Mouse (Mus musculus): ENCODE results near the gene Hist1h4d. TPM values are rescaled to one million over a fixed set of nuclear protein-coding genes. Genes with fewer than 3 reads are reported as not detected.

Gene Hist1h4d
- polyA plus RNA-seq, 1 experiment: 13.8 TPM

DNA sequence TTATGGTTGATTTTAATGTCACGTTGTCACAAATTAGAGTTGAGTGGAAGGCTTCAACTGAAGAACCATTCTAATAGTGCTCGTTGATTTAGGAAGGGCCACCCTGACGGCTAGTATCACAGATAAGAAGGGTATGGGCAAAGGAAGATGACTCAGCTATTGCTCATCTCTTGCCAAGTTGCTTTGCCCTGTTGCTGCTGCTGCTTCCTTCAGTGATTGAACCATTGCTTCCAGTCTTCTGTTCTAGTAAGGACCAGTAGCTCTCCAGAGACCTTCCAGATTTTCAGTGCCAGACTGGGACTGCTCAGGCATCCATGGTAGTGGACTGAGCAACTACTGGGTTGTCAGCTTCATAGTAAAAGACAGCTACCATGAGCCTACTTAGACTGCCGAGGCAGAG lies 27.8 kb downstream of the Hist1h4d start:
- Histone ChIP-seq H3K36me3 (ENCODE audit: control insufficient read depth, insufficient read depth, low read length) (no peaks in the 10 kb centered on the region), H3K27me3 (ENCODE audit: control insufficient read depth, insufficient read depth, low read length) (no peaks in the 10 kb centered on the region), H3K27ac (ENCODE audit: insufficient read depth, low read depth, low read length) (no peak overlapping the region), H3K4me1 (ENCODE audit: control insufficient read depth, insufficient read depth, insufficient read length, low read length) (no peaks in the 10 kb centered on the region), H3K4me3 (ENCODE audit: low read depth, low read length) (no peak overlapping the region)
- WGBS: 71% methylated on average over 4 of the region's 4 CpGs
- TF ChIP-seq POLR2A (IDR thresholded peaks at IDR 0.05; ENCODE audit: low read depth, low read length) (no peak), CTCF (IDR thresholded peaks at IDR 0.05; ENCODE audit: extremely low read depth, insufficient read length, insufficient replicate concordance, low read depth, low read length) (no peak)

DNA sequence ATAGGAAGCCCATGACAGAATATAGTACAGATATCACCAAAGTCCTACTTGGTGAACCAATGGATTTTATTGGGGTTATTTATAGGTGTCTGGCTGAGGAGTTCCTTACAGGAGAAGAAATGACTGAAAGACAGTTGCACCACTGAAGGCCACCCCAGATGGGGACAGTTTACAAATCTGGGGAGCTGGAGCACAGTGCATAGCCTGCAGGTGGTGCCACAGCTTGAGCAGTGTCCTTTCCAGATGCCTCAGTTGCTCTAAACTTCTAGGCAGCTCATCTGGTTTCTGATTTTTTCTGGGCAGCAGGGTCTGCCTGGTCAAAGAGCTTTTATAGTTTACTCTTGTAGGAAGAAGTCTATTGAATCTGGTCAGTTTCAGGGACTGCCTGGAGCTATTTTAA lies 28.4 kb downstream of the Hist1h4d start:
- Histone ChIP-seq H3K27ac (ENCODE audit: insufficient read depth, low read depth, low read length) (no peak overlapping the region), H3K27me3 (ENCODE audit: control insufficient read depth, insufficient read depth, low read length) (no peaks in the 10 kb centered on the region), H3K36me3 (ENCODE audit: control insufficient read depth, insufficient read depth, low read length) (no peaks in the 10 kb centered on the region), H3K4me1 (ENCODE audit: control insufficient read depth, insufficient read depth, insufficient read length, low read length) (no peaks in the 10 kb centered on the region), H3K4me3 (ENCODE audit: low read depth, low read length) (no peak overlapping the region)
- TF ChIP-seq CTCF (IDR thresholded peaks at IDR 0.05; ENCODE audit: extremely low read depth, insufficient read length, insufficient replicate concordance, low read depth, low read length) (no peak), POLR2A (IDR thresholded peaks at IDR 0.05; ENCODE audit: low read depth, low read length) (no peak)

DNA sequence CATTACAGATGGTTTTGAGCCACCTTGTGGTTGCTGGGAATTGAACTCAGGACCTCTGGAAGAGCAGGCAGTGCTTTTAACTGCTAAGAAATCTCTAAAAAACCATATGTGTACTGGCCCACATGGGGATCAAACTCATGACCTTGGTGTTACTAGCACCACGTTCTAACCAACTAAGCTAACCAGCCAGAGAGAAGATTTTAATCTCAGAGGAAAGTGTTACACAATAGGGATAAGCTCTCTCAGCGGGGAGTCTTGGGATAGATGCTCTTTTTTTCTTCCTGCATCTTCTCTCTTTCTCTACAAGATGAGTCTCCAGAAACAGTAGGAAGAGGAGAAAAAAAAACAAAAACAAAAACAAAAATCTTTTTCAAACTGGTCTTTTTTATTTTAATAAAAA lies 29.0 kb downstream of the Hist1h4d start:
- H3K27ac ChIP-seq (ENCODE audit: insufficient read depth, low read depth, low read length): no peak overlapping the region
- no peak overlapping the region for H3K4me3 ChIP-seq (ENCODE audit: low read depth, low read length)
- H3K27me3 ChIP-seq (ENCODE audit: control insufficient read depth, insufficient read depth, low read length): no peaks in the 10 kb centered on the region
- TF ChIP-seq POLR2A (IDR thresholded peaks at IDR 0.05; ENCODE audit: low read depth, low read length): no peak
- TF ChIP-seq CTCF (IDR thresholded peaks at IDR 0.05; ENCODE audit: extremely low read depth, insufficient read length, insufficient replicate concordance, low read depth, low read length): no peak
- no peaks in the 10 kb centered on the region for H3K36me3 ChIP-seq (ENCODE audit: control insufficient read depth, insufficient read depth, low read length)
- WGBS: 68% methylated on average over 2 of the region's 2 CpGs
- no peaks in the 10 kb centered on the region for H3K4me1 ChIP-seq (ENCODE audit: control insufficient read depth, insufficient read depth, insufficient read length, low read length)

DNA sequence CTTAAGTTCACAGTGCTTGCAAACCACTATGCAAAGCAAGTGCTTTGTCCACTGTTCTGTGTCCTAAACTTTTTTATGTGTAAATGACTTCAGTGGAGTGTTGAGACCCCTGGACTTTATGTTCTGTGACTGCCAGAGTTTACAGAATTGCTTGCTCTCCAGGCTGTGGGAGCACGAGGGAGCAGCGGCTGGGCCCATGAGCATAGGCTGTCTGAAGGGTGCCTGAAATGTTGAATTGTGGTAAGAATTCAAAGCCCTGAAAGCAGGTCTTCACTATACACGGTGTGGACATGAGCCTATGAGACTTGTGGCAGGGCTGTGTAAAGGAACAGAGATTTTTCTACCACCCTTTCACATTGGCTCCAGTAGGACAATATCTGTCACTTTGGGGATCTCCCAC lies 30.2 kb downstream of the Hist1h4d start:
- H3K36me3 ChIP-seq (ENCODE audit: control insufficient read depth, insufficient read depth, low read length): no peaks in the 10 kb centered on the region
- no peaks in the 10 kb centered on the region for H3K4me1 ChIP-seq (ENCODE audit: control insufficient read depth, insufficient read depth, insufficient read length, low read length)
- 84% methylated on average over 3 of the region's 3 CpGs for WGBS
- H3K4me3 ChIP-seq (ENCODE audit: low read depth, low read length): no peak overlapping the region
- no peaks in the 10 kb centered on the region for H3K27me3 ChIP-seq (ENCODE audit: control insufficient read depth, insufficient read depth, low read length)
- H3K27ac ChIP-seq (ENCODE audit: insufficient read depth, low read depth, low read length): no peak overlapping the region
- TF ChIP-seq CTCF (IDR thresholded peaks at IDR 0.05; ENCODE audit: extremely low read depth, insufficient read length, insufficient replicate concordance, low read depth, low read length) (no peak), POLR2A (IDR thresholded peaks at IDR 0.05; ENCODE audit: low read depth, low read length) (no peak)

DNA sequence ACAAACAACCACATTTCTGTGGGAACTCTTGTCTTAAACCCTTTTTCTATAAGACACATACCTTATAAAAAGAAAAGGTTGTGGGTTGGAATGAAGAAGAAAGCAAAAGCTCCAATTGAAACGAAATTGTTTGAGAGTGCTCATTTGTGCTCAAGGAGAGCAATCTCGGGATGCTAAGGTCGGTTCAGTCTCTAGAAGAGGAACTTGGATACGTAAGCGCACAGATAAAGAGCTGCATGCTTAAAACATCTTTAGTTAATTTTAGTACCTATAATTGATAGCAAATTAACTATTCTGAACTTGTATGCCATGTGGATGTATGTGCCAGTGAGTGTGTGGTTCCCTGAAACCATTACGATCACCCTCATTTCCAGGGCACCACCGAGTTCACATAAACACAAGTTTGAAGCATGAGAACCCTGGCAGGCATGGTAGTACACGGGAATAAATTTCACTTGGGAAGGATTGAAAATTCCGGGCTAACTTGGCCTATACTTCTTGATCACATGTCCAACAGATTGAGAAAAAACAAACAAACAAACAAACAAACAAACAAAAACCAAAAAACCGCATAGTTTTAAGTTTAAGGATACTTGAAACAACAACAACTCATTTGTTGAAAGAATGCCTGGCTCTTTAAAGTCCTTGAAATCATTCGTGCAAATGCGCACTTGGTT lies 38.8 kb downstream of the Hist1h4d start:
- WGBS: 29% methylated on average over 12 of the region's 12 CpGs

DNA sequence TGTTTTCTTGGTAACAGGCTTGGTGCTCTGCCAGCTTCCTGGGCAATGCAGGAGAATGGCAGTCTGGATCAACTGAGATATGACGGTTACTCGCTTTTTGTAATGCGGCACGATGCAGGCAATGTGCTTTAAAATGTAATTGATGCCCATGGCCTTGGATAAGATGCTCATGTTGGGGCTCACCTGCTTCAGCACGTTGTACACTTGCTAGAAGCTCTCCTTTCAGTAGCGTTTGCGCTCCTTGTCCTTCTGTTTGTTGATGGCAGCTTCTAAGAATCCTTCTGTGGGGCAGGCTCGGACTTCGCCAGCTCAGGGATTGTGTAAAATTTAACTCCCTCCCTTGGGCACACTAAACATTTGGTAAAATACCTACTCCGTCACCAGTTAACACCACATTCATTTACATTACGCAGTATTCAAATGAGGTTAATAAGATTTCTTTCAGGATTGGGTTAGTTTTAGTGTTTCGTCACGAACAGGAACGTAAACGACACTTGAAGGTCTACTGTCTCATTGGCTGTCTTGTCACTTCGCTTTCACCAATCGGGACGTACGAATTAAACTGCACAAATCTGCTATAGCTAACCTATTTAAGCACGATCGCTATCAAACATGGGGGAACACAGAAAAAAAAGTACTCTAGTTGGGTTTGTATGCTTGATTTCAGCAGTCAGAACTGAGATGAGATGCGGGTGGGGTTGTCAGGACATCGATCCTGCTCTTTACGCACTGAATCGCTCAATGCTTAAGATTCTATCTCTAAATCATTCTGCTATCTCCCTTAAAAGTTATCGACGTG lies 39.5 kb downstream of the Hist1h4d start, which contains the start of gene Hist1h2be:
Gene Hist1h2be, minus strand, starts transcription at position 392 of the 799 bp plus-strand sequence.
- peak within 1 kb of the TSS; percentile 79 for H3K4me3 ChIP-seq (ENCODE audit: low read depth, low read length)
- H3K36me3 ChIP-seq (ENCODE audit: control insufficient read depth, insufficient read depth, low read length): no peaks in the 10 kb centered on the region
- no peaks in the 10 kb centered on the region; the same call in 1 of the 2 replicates for H3K4me1 ChIP-seq (ENCODE audit: control insufficient read depth, insufficient read depth, insufficient read length, low read length)
- under 1% methylated on average over 27 of the region's 27 CpGs for WGBS
- TF ChIP-seq POLR2A (IDR thresholded peaks at IDR 0.05; ENCODE audit: low read depth, low read length): no peak
- H3K27ac ChIP-seq (ENCODE audit: insufficient read depth, low read depth, low read length): peak within 1 kb of the TSS; percentile 98
- no peaks in the 10 kb centered on the region for H3K27me3 ChIP-seq (ENCODE audit: control insufficient read depth, insufficient read depth, low read length)

More for the DNA sequence above, 38.8 kb downstream of the Hist1h4d start:
- Histone ChIP-seq H3K27me3 (ENCODE audit: control insufficient read depth, insufficient read depth, low read length) (no peaks in the 10 kb centered on the region), H3K27ac (ENCODE audit: insufficient read depth, low read depth, low read length) (peak overlapping the region; percentile 98), H3K36me3 (ENCODE audit: control insufficient read depth, insufficient read depth, low read length) (no peaks in the 10 kb centered on the region), H3K4me3 (ENCODE audit: low read depth, low read length) (peak overlapping the region; percentile 66), H3K4me1 (ENCODE audit: control insufficient read depth, insufficient read depth, insufficient read length, low read length) (no peaks in the 10 kb centered on the region; the same call in 1 of the 2 replicates)
- TF ChIP-seq POLR2A (IDR thresholded peaks at IDR 0.05; ENCODE audit: low read depth, low read length): no peak
- no peak for TF ChIP-seq CTCF (IDR thresholded peaks at IDR 0.05; ENCODE audit: extremely low read depth, insufficient read length, insufficient replicate concordance, low read depth, low read length)

- WGBS: under 1% methylated on average over 18 of the region's 18 CpGs
- TF ChIP-seq POLR2A (IDR thresholded peaks at IDR 0.05; ENCODE audit: low read depth, low read length) (peak; percentile 35), CTCF (IDR thresholded peaks at IDR 0.05; ENCODE audit: extremely low read depth, insufficient read length, insufficient replicate concordance, low read depth, low read length) (no peak)
- no peaks in the 10 kb centered on the region for H3K27me3 ChIP-seq (ENCODE audit: control insufficient read depth, insufficient read depth, low read length)
- peak overlapping the region; percentile 98 for H3K27ac ChIP-seq (ENCODE audit: insufficient read depth, low read depth, low read length)
- peak overlapping the region; percentile 79 for H3K4me3 ChIP-seq (ENCODE audit: low read depth, low read length)
- no peaks in the 10 kb centered on the region; the same call in 1 of the 2 replicates for H3K4me1 ChIP-seq (ENCODE audit: control insufficient read depth, insufficient read depth, insufficient read length, low read length)
- no peaks in the 10 kb centered on the region for H3K36me3 ChIP-seq (ENCODE audit: control insufficient read depth, insufficient read depth, low read length)
Measured at GRCm38 (mm10) chr13:23621532-23622174, 40.3 kb downstream of the Hist1h4d start.

Data from small intestine, adult 2 months (tissue).